In the genomic region with DNA sequence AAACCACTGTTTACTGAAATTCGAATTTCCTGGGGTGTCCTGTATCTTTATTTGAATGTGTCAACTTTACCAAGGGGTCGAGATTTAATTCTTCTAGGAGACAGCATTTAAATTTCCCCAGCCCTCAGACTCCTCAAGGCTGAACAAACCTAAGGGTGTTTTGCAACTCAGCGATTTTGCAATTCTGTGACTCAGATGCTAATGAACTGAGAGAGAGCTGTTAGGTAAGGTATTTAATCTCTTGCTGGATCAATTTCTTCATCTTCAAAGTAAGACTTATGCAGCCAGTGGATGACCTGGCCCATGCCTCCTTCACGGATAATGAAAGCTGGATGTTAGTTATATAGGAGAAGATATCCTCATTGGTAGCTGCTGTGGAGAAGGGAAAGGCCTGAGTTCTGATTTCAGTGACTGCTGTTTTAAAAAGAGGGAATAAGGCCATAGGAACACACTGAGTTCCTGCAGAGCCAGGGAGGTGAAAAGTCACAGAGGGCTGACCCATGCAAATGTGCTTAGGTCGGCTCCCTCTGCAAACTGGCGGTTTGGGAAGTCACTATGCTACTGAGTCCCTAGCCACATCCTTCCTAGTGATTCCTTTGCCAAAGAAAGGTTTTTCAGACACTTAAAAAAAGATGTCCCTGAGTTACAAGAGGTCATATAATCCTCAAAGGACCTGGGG, we compare ENCODE assay signal across 13 mouse cellular contexts. TPM values are rescaled to one million over a fixed set of nuclear protein-coding genes. Genes with fewer than 3 reads are reported as not detected.
DNase-seq lines count a peak whose midpoint lies in the region; ATAC-seq and TF ChIP-seq lines count a peak whose summit lies in the region.
"Had no signal": no experiment of that assay in that cellular context is flagged by ENCODE, and none has a peak within 500 bp of the region (broad histone marks: within the 10 kb centered on the region; RNA-seq: fewer than 3 reads in every experiment).

No protein-coding gene starts in this region.

- DNase-seq in neural tube, embryonic 11.5 days (ENCODE audit: low spot score) = peak; percentile 3
- peak; percentile 74 for DNase-seq in adrenal gland, postnatal 10 days
- no peak for DNase-seq in natural killer cell, adult 2 months (ENCODE audit: low spot score in 2 of 2)
- no peak for DNase-seq in testis, postnatal 10 days (ENCODE audit: low spot score)
- DNase-seq: heart, postnatal 4 days; layer of hippocampus, adult 9-11 months; lung, embryonic 14.5 days; thymus, postnatal 14 days had no signal

- no peaks in the 10 kb centered on the region for H3K4me1 ChIP-seq in neural tube, embryonic 11.5 days (ENCODE audit: control insufficient read depth, insufficient read depth, low read length)
- H3K4me1 ChIP-seq in neural tube, embryonic 15.5 days = no peaks in the 10 kb centered on the region
- H3K4me1 ChIP-seq in liver, embryonic 15.5 days (replicated peaks) = peaks cover 12% of the 10 kb centered on the region
- H3K4me1 ChIP-seq in forebrain, embryonic 13.5 days = no peaks in the 10 kb centered on the region
- H3K4me1 ChIP-seq: embryonic facial prominence, embryonic 12.5 days had no signal

- H3K79me2 ChIP-seq in myocyte (ENCODE audit: control insufficient read depth, insufficient read depth) = no peaks in the 10 kb centered on the region

- no peak overlapping the region for H3K27ac ChIP-seq in neural tube, embryonic 11.5 days (ENCODE audit: low read depth, low read length)
- no peak overlapping the region for H3K27ac ChIP-seq in neural tube, embryonic 15.5 days (replicated peaks)
- H3K27ac ChIP-seq in liver, embryonic 15.5 days (replicated peaks) = 0 out of 2 replicates have a peak overlapping the region, but pooled peaks have one; percentile 19
- no peak overlapping the region for H3K27ac ChIP-seq in forebrain, embryonic 13.5 days
- H3K27ac ChIP-seq: embryonic facial prominence, embryonic 12.5 days had no signal

- no peaks in the 10 kb centered on the region for H3K36me3 ChIP-seq in neural tube, embryonic 11.5 days (ENCODE audit: control insufficient read depth, insufficient read depth, low read length)
- no peaks in the 10 kb centered on the region for H3K36me3 ChIP-seq in neural tube, embryonic 15.5 days
- no peaks in the 10 kb centered on the region for H3K36me3 ChIP-seq in liver, embryonic 15.5 days (replicated peaks)
- no peaks in the 10 kb centered on the region for H3K36me3 ChIP-seq in myocyte (ENCODE audit: control insufficient read depth, insufficient read depth)
- H3K36me3 ChIP-seq in forebrain, embryonic 13.5 days (ENCODE audit: poor library complexity, severe bottlenecking) = no peaks in the 10 kb centered on the region
- H3K36me3 ChIP-seq: embryonic facial prominence, embryonic 12.5 days had no signal

- WGBS in neural tube, embryonic 11.5 days = 23% methylated on average over 6 of the region's 6 CpGs
- whole genome bisulfite sequencing in neural tube, embryonic 15.5 days = 28% methylated on average over 6 of the region's 6 CpGs
- whole genome bisulfite sequencing in liver, embryonic 15.5 days (ENCODE audit: insufficient replicate concordance) = 14% methylated on average over 6 of the region's 6 CpGs
- WGBS in forebrain, embryonic 13.5 days = 32% methylated on average over 6 of the region's 6 CpGs

- H3K4me2 ChIP-seq in neural tube, embryonic 11.5 days (ENCODE audit: low read depth) = no peak overlapping the region
- H3K4me2 ChIP-seq in neural tube, embryonic 15.5 days = no peak overlapping the region
- no peak overlapping the region for H3K4me2 ChIP-seq in liver, embryonic 15.5 days
- H3K4me2 ChIP-seq in myocyte (ENCODE audit: low read depth) = no peak overlapping the region
- no peak overlapping the region for H3K4me2 ChIP-seq in forebrain, embryonic 13.5 days
- H3K4me2 ChIP-seq: embryonic facial prominence, embryonic 12.5 days; lung, embryonic 14.5 days had no signal

- no peak for TF ChIP-seq POLR2A in myocyte (IDR thresholded peaks at IDR 0.05; ENCODE audit: insufficient read length, low read depth)

- no peak overlapping the region for H3K4me3 ChIP-seq in neural tube, embryonic 11.5 days (ENCODE audit: low read depth, low read length)
- H3K4me3 ChIP-seq in neural tube, embryonic 15.5 days (replicated peaks) = no peak overlapping the region
- no peak overlapping the region for H3K4me3 ChIP-seq in liver, embryonic 15.5 days (replicated peaks)
- no peak overlapping the region for H3K4me3 ChIP-seq in myocyte
- no peak overlapping the region for H3K4me3 ChIP-seq in forebrain, embryonic 13.5 days
- H3K4me3 ChIP-seq: embryonic facial prominence, embryonic 12.5 days had no signal

- no peaks in the 10 kb centered on the region for H3K9me3 ChIP-seq in neural tube, embryonic 11.5 days (ENCODE audit: control insufficient read depth, low read length)
- H3K9me3 ChIP-seq in neural tube, embryonic 15.5 days (replicated peaks) = no peaks in the 10 kb centered on the region
- H3K9me3 ChIP-seq in liver, embryonic 15.5 days (replicated peaks) = no peaks in the 10 kb centered on the region
- no peaks in the 10 kb centered on the region for H3K9me3 ChIP-seq in forebrain, embryonic 13.5 days (replicated peaks)
- H3K9me3 ChIP-seq: embryonic facial prominence, embryonic 12.5 days had no signal

- no peak overlapping the region for H3ac ChIP-seq in myocyte (ENCODE audit: control insufficient read depth, insufficient read length)

- H3K9ac ChIP-seq in neural tube, embryonic 11.5 days (ENCODE audit: low read length) = no peak overlapping the region
- no peak overlapping the region for H3K9ac ChIP-seq in neural tube, embryonic 15.5 days (replicated peaks)
- H3K9ac ChIP-seq in liver, embryonic 15.5 days = no peak overlapping the region
- no peak overlapping the region for H3K9ac ChIP-seq in forebrain, embryonic 13.5 days
- H3K9ac ChIP-seq: embryonic facial prominence, embryonic 12.5 days; lung, embryonic 14.5 days had no signal

- H3K27me3 ChIP-seq in neural tube, embryonic 11.5 days (ENCODE audit: control insufficient read depth, insufficient read depth, low read length) = no peaks in the 10 kb centered on the region
- 0 out of 2 replicates have a peak, but pooled peaks cover 3% of the 10 kb centered on the region for H3K27me3 ChIP-seq in neural tube, embryonic 15.5 days (replicated peaks)
- H3K27me3 ChIP-seq in liver, embryonic 15.5 days = no peaks in the 10 kb centered on the region
- H3K27me3 ChIP-seq in myocyte (ENCODE audit: control insufficient read depth, insufficient read depth, insufficient read length) = no peaks in the 10 kb centered on the region
- no peaks in the 10 kb centered on the region for H3K27me3 ChIP-seq in forebrain, embryonic 13.5 days
- H3K27me3 ChIP-seq: embryonic facial prominence, embryonic 12.5 days had no signal

- no peak for ATAC-seq in neural tube, embryonic 11.5 days (ENCODE audit: insufficient read depth, low FRiP score, low TSS enrichment)
- no peak for ATAC-seq in neural tube, embryonic 15.5 days (ENCODE audit: low FRiP score)
- ATAC-seq in liver, embryonic 15.5 days (ENCODE audit: insufficient read depth) = peak; percentile 34; the same call in 1 of the 2 replicates
- ATAC-seq in forebrain, embryonic 13.5 days = no peak

TF ChIP-seq in myocyte, 11 proteins besides CTCF, POLR2A, EP300 and RAD21:
- TF ChIP-seq POLR2AphosphoS2 (IDR thresholded peaks at IDR 0.05; ENCODE audit: insufficient read length, low read depth) (no peak), MYOG (IDR thresholded peaks at IDR 0.05; ENCODE audit: control insufficient read depth in 1 of 3, insufficient read depth in 1 of 3, insufficient read length in 2 of 3, low read depth in 2 of 3) (no peak), CEBPB (IDR thresholded peaks at IDR 0.05; ENCODE audit: insufficient read depth, poor library complexity, severe bottlenecking) (peak; percentile 45; the same call in 1 of the 2 replicates)

RNA-seq across cellular contexts. Expression of gene Mmd, which starts 8.5 kb away (rescaled TPM):
- 48.2 and 51.6 TPM in 2 replicates for polyA plus RNA-seq in neural tube, embryonic 11.5 days (2014; fragmentation: Nextera tagmentation; extraction: Ambion mirVana)
- 104 and 126 TPM in 2 replicates for polyA plus RNA-seq in neural tube, embryonic 15.5 days (2015; fragmentation: Nextera tagmentation; extraction: Ambion mirVana)
- 10 to 100 TPM; 69.2 to 89.2 TPM for total RNA-seq in adrenal gland, postnatal 10 days (2021)
- polyA plus RNA-seq in liver, embryonic 15.5 days (2015; fragmentation: Nextera tagmentation; extraction: Ambion mirVana) = 10.4 and 10.5 TPM in 2 replicates
- 36.0 TPM for polyA plus RNA-seq in myocyte (2012; fragmentation: generic; extraction: Trizol)
- 64.8 and 65.2 TPM in 2 replicates for polyA plus RNA-seq in forebrain, embryonic 13.5 days (2015; fragmentation: Nextera tagmentation; extraction: Ambion mirVana)

RNA-seq across cellular contexts. Expression of gene Gm45716, which starts 53.3 kb away (rescaled TPM):
- polyA plus RNA-seq in neural tube, embryonic 11.5 days (2014; fragmentation: Nextera tagmentation; extraction: Ambion mirVana) = 17.3 and 17.7 TPM in 2 replicates
- 16.9 and 19.2 TPM in 2 replicates for polyA plus RNA-seq in neural tube, embryonic 15.5 days (2015; fragmentation: Nextera tagmentation; extraction: Ambion mirVana)
- 1 to 10 TPM; 3.9 to 5.2 TPM for total RNA-seq in adrenal gland, postnatal 10 days (2021)
- 3.5 and 3.7 TPM in 2 replicates for polyA plus RNA-seq in liver, embryonic 15.5 days (2015; fragmentation: Nextera tagmentation; extraction: Ambion mirVana)
- polyA plus RNA-seq in myocyte (2012; fragmentation: generic; extraction: Trizol) = 3.0 TPM
- polyA plus RNA-seq in forebrain, embryonic 13.5 days (2015; fragmentation: Nextera tagmentation; extraction: Ambion mirVana) = 19.2 and 21.3 TPM in 2 replicates

Comparison
In these comparisons a context has a peak if more than half of its experiments do, and no peak if none do; other contexts are left out.
1. DNase-seq: peak in neural tube, embryonic 11.5 days (single experiment) and adrenal gland, postnatal 10 days (single experiment); none in natural killer cell, adult 2 months (0 of 2) and testis, postnatal 10 days (single experiment).